Mouse (Mus musculus): ENCODE measurements at regions not wholly inside any gene's neighbourhood (a gene's known extent, or its start where the extent isn't known, plus 50 kb on each side); places are given as distances from the start of the nearest gene placed in this dataset.

- TF ChIP-seq CTCF (IDR thresholded peaks at IDR 0.05; ENCODE audit: control insufficient read depth, insufficient read depth, low read length), result no peak
- TF ChIP-seq POLR2A (IDR thresholded peaks at IDR 0.05; ENCODE audit: borderline replicate concordance, control insufficient read depth, low read depth, low read length), result no peak
Measured at GRCm38 (mm10) chr5:118471569-118471968, 88.9 kb upstream of the Med13l start.

Data from bone marrow, adult 2 months (tissue).